Mouse (Mus musculus): ENCODE data around the gene Asgr1. TPM values are rescaled to one million over a fixed set of nuclear protein-coding genes. Genes with fewer than 3 reads are reported as not detected.

The Asgr1 gene
- polyA plus RNA-seq, 1 experiment from 2014 or later = 0.66 TPM

DNA sequence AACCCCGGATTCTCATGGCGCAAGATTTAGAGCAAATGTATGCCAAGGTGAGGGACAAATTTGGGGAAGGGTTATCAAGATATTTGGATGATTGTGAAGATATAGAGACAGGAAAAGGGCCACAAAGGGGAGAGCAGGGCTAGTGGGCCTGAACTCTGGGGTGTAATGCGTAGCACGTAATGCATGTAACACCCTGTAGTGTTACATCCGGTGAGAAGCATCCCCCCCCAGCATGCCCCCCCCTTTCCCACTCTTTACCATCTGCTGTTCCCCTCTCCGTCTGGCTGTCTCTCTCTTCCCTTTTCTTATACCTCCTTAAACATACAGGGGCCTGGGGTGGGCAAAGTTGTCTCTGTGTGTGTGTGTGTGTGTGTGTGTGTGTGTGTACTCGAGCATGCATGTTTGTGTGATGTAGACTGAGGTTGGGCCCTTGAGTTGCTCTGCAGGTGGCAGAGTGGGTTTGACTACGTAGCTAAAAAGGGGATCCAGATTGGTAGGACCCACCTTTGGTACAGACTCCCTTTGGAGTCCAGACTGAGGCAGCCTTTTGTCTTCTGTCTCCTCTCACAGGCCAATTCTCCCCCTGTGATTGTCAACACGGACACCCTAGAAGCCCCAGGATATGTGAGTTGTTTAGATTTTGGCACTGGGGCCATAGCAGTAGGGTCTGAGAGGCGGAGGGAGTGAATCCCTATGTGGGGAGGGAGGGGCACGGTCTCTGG is 23.9 kb upstream of the Asgr1 start:
- Histone ChIP-seq H3K36me3 (ENCODE audit: control insufficient read depth, insufficient read depth, low read length) (peaks cover 14% of the 10 kb centered on the region; the same call in 1 of the 2 replicates), H3K27ac (ENCODE audit: low read depth, low read length) (no peak overlapping the region), H3K4me2 (peak overlapping the region; percentile 46), H3K9me3 (ENCODE audit: control insufficient read depth, low read length) (no peaks in the 10 kb centered on the region), H3K4me3 (ENCODE audit: low read depth, low read length) (no peak overlapping the region), H3K9ac (ENCODE audit: low read depth, low read length) (no peak overlapping the region), H3K27me3 (replicated peaks; ENCODE audit: control insufficient read depth, insufficient read depth, low read length) (no peaks in the 10 kb centered on the region), H3K4me1 (replicated peaks; ENCODE audit: control insufficient read depth, insufficient read depth, low read length) (peaks cover 39% of the 10 kb centered on the region)
- no peak for DNase-seq (ENCODE audit: low spot score)
- no peak for ATAC-seq (replicated peaks; ENCODE audit: low FRiP score)
- 58% methylated on average over 11 of the region's 11 CpGs for WGBS

DNA sequence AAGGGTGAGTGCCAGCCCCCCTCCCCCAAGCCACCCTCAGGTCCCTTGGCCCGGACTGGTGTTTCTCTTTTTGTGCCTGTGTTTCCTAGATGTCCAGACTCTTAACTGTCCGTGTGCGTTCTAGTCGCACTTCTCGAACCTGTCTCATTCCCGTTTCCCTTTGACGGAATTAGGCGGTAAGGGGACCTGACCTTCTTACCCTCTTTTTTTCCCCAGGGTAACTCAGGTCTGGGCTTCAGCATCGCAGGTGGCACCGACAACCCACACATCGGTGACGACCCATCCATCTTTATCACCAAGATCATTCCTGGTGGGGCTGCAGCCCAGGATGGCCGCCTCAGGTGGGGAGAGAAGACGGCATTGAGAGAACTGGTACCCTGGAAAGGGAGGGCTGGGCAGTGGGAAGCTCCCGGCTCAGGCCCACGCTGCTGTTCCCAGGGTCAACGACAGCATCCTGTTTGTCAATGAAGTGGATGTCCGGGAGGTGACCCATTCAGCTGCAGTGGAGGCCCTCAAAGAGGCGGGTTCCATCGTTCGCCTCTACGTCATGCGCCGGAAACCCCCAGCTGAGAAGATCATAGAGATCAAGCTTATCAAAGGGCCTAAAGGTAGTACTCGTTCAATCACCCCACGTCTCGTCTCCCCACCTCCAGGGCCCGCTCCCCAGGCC is 23.1 kb upstream of the Asgr1 start:
- DNase-seq (ENCODE audit: low spot score) = no peak
- Histone ChIP-seq H3K4me3 (ENCODE audit: low read depth, low read length) (no peak overlapping the region), H3K9ac (ENCODE audit: low read depth, low read length) (no peak overlapping the region), H3K27me3 (replicated peaks; ENCODE audit: control insufficient read depth, insufficient read depth, low read length) (no peaks in the 10 kb centered on the region), H3K36me3 (ENCODE audit: control insufficient read depth, insufficient read depth, low read length) (peaks cover 14% of the 10 kb centered on the region; the same call in 1 of the 2 replicates), H3K9me3 (ENCODE audit: control insufficient read depth, low read length) (no peaks in the 10 kb centered on the region), H3K4me2 (no peak overlapping the region), H3K4me1 (replicated peaks; ENCODE audit: control insufficient read depth, insufficient read depth, low read length) (peaks cover 38% of the 10 kb centered on the region), H3K27ac (ENCODE audit: low read depth, low read length) (no peak overlapping the region)
- 95% methylated on average over 28 of the region's 28 CpGs for WGBS
- ATAC-seq (replicated peaks; ENCODE audit: low FRiP score) = no peak

- Histone ChIP-seq H3K4me1 (replicated peaks; ENCODE audit: control insufficient read depth, insufficient read depth, low read length) (peaks cover 33% of the 10 kb centered on the region), H3K27ac (ENCODE audit: low read depth, low read length) (no peak overlapping the region), H3K9me3 (ENCODE audit: control insufficient read depth, low read length) (no peaks in the 10 kb centered on the region), H3K4me3 (ENCODE audit: low read depth, low read length) (no peak overlapping the region), H3K4me2 (no peak overlapping the region), H3K9ac (ENCODE audit: low read depth, low read length) (no peak overlapping the region), H3K27me3 (replicated peaks; ENCODE audit: control insufficient read depth, insufficient read depth, low read length) (no peaks in the 10 kb centered on the region), H3K36me3 (ENCODE audit: control insufficient read depth, insufficient read depth, low read length) (peaks cover 14% of the 10 kb centered on the region; the same call in 1 of the 2 replicates)
- DNase-seq (ENCODE audit: low spot score) = no peak
- 95% methylated on average over 11 of the region's 11 CpGs for WGBS
- no peak for ATAC-seq (replicated peaks; ENCODE audit: low FRiP score)
These were observed 22.6 kb upstream of the Asgr1 start for GRCm38 (mm10) chr11:70031321-70031670.

DNA sequence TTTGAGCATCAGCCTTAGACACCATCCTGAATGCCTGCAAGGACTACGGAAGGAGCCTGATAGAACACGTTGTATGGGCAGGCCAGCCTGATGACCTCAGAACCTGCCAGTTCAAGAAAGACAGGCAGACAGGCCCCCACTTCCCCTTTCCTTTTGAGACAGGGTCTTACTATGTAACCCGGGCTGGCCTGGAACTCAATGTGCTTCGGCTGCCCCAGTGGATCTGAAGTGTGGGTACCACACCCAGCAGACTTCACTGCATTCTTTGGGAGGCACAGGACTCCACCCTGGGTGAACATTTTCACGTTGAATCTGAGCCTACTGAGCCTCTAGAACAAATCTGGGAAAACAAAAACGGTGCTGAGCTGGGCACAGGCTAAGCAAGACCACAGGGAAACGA is 15.7 kb upstream of the Asgr1 start:
- Histone ChIP-seq H3K4me3 (ENCODE audit: low read depth, low read length) (no peak overlapping the region), H3K9ac (ENCODE audit: low read depth, low read length) (no peak overlapping the region), H3K27me3 (replicated peaks; ENCODE audit: control insufficient read depth, insufficient read depth, low read length) (no peaks in the 10 kb centered on the region), H3K27ac (ENCODE audit: low read depth, low read length) (no peak overlapping the region), H3K4me1 (replicated peaks; ENCODE audit: control insufficient read depth, insufficient read depth, low read length) (peaks cover 4% of the 10 kb centered on the region; the same call in 1 of the 2 replicates), H3K9me3 (ENCODE audit: control insufficient read depth, low read length) (no peaks in the 10 kb centered on the region), H3K36me3 (ENCODE audit: control insufficient read depth, insufficient read depth, low read length) (peaks cover 4% of the 10 kb centered on the region; the same call in 1 of the 2 replicates), H3K4me2 (no peak overlapping the region)
- DNase-seq (ENCODE audit: low spot score) (no peak), ATAC-seq (replicated peaks; ENCODE audit: low FRiP score) (no peak)
- WGBS = 64% methylated on average over 7 of the region's 7 CpGs

GRCm38 (mm10) chr11:70039631-70040030 is 14.3 kb upstream of the Asgr1 start:
- Histone ChIP-seq H3K4me1 (replicated peaks; ENCODE audit: control insufficient read depth, insufficient read depth, low read length) (peaks cover 4% of the 10 kb centered on the region; the same call in 1 of the 2 replicates), H3K4me2 (no peak overlapping the region), H3K4me3 (ENCODE audit: low read depth, low read length) (no peak overlapping the region), H3K27ac (ENCODE audit: low read depth, low read length) (no peak overlapping the region), H3K36me3 (ENCODE audit: control insufficient read depth, insufficient read depth, low read length) (no peaks in the 10 kb centered on the region; the same call in 1 of the 2 replicates), H3K9me3 (ENCODE audit: control insufficient read depth, low read length) (no peaks in the 10 kb centered on the region), H3K27me3 (replicated peaks; ENCODE audit: control insufficient read depth, insufficient read depth, low read length) (no peaks in the 10 kb centered on the region), H3K9ac (ENCODE audit: low read depth, low read length) (no peak overlapping the region)
- DNase-seq (ENCODE audit: low spot score) = no peak
- WGBS = 88% methylated on average over 10 of the region's 10 CpGs
- no peak for ATAC-seq (replicated peaks; ENCODE audit: low FRiP score)

DNA sequence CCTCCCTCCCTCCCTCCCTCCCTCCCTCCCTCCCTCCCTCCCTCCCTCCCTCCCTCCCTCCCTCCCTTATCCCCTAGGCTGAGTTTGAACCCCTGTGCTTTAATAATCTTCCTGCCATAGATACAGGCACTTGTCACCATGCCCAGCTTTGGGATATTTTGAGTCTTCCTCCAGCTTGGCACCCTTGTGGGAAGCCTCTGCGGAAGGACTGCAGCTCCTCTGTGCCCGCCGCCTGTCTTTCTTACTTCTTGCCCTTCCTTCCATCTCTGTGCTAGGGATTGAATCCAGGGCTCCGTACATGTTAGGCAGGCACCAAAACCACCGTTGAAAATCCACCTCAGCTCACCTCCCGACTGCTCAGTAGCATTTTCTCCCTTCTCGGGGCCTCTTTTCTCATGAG is 13.7 kb upstream of the Asgr1 start:
- no peak overlapping the region for H3K9ac ChIP-seq (ENCODE audit: low read depth, low read length)
- no peaks in the 10 kb centered on the region for H3K9me3 ChIP-seq (ENCODE audit: control insufficient read depth, low read length)
- H3K27me3 ChIP-seq (replicated peaks; ENCODE audit: control insufficient read depth, insufficient read depth, low read length) = no peaks in the 10 kb centered on the region
- DNase-seq (ENCODE audit: low spot score) = no peak
- 72% methylated on average over 7 of the region's 7 CpGs for WGBS
- no peak overlapping the region for H3K4me2 ChIP-seq
- no peak overlapping the region for H3K27ac ChIP-seq (ENCODE audit: low read depth, low read length)
- H3K36me3 ChIP-seq (ENCODE audit: control insufficient read depth, insufficient read depth, low read length) = no peaks in the 10 kb centered on the region; the same call in 1 of the 2 replicates
- ATAC-seq (replicated peaks; ENCODE audit: low FRiP score) = no peak
- H3K4me1 ChIP-seq (replicated peaks; ENCODE audit: control insufficient read depth, insufficient read depth, low read length) = peaks cover 4% of the 10 kb centered on the region; the same call in 1 of the 2 replicates
- H3K4me3 ChIP-seq (ENCODE audit: low read depth, low read length) = no peak overlapping the region

- Histone ChIP-seq H3K9me3 (ENCODE audit: control insufficient read depth, low read length) (no peaks in the 10 kb centered on the region), H3K4me3 (ENCODE audit: low read depth, low read length) (no peak overlapping the region), H3K9ac (ENCODE audit: low read depth, low read length) (no peak overlapping the region), H3K4me1 (replicated peaks; ENCODE audit: control insufficient read depth, insufficient read depth, low read length) (peaks cover 4% of the 10 kb centered on the region; the same call in 1 of the 2 replicates), H3K27ac (ENCODE audit: low read depth, low read length) (no peak overlapping the region), H3K4me2 (no peak overlapping the region), H3K36me3 (ENCODE audit: control insufficient read depth, insufficient read depth, low read length) (no peaks in the 10 kb centered on the region; the same call in 1 of the 2 replicates), H3K27me3 (replicated peaks; ENCODE audit: control insufficient read depth, insufficient read depth, low read length) (no peaks in the 10 kb centered on the region)
- ATAC-seq (replicated peaks; ENCODE audit: low FRiP score) (no peak), DNase-seq (ENCODE audit: low spot score) (no peak)
- WGBS = 89% methylated on average over 23 of the region's 23 CpGs
These were observed 11.4 kb upstream of the Asgr1 start for GRCm38 (mm10) chr11:70042309-70043085.

GRCm38 (mm10) chr11:70043665-70044064 is 10.2 kb upstream of the Asgr1 start:
- WGBS = 88% methylated on average over 7 of the region's 7 CpGs
- no peak for DNase-seq (ENCODE audit: low spot score)
- H3K4me1 ChIP-seq (replicated peaks; ENCODE audit: control insufficient read depth, insufficient read depth, low read length) = peaks cover 4% of the 10 kb centered on the region; the same call in 1 of the 2 replicates
- H3K36me3 ChIP-seq (ENCODE audit: control insufficient read depth, insufficient read depth, low read length) = no peaks in the 10 kb centered on the region; the same call in 1 of the 2 replicates
- no peaks in the 10 kb centered on the region for H3K27me3 ChIP-seq (replicated peaks; ENCODE audit: control insufficient read depth, insufficient read depth, low read length)
- H3K4me2 ChIP-seq = no peak overlapping the region
- H3K9ac ChIP-seq (ENCODE audit: low read depth, low read length) = no peak overlapping the region
- H3K4me3 ChIP-seq (ENCODE audit: low read depth, low read length) = no peak overlapping the region
- no peak for ATAC-seq (replicated peaks; ENCODE audit: low FRiP score)
- no peaks in the 10 kb centered on the region for H3K9me3 ChIP-seq (ENCODE audit: control insufficient read depth, low read length)
- no peak overlapping the region for H3K27ac ChIP-seq (ENCODE audit: low read depth, low read length)
